Mouse (Mus musculus): ENCODE results near the gene Rasal1.

Gene Rasal1

DNA sequence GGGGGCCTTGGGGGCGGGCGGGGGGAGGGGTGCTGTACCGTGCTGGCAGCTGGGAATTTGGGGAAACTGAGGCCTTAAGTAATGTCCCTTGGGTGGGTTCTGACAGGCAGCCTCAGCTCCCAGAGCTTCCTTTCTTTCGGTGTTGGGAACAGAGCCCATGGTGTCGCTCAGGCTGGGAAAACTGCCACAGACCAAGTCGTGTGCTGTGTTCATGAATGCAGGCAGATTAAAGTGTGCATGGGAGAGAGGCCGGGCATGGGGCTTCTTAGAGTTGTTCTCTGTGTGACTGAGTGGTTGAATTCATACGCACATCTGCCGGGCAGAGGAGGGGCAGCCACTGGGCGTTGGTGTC, 26.8 kb upstream of the Rasal1 start:
- DNase-seq (ENCODE audit: low read depth, low spot score), result peak; percentile 53

DNA sequence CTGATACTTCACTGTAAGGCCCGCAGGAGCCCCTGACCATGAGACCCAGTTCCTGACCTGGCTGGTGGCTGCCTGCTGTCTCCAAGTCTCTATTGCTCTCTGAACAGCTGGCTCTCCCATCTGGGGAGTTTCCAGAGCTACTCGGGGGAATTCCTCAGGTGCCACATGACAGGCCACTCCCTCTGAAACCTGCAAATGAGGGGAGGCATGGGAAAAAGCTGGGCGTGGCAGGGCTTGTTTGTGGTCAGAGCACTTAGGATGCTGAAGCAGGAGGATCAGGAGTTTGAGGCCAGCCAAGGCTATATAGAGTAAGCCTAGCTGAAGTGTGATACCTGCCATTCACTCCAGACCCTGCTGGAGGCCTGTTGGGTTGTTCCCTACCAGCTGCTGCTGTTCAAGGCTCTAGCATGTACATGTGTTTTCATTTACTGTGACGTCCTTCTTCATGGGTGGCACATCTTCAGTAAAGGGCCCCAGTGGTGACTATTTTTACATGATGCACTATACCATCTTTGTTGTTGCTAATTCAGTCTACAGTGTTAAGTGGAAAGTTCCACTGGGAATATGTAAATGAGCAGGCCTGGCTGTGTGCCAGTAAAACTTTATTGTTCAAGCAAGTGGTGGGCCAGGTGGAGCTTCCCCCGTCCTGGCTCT, 26.3 kb upstream of the Rasal1 start:
- DNase-seq (ENCODE audit: low read depth, low spot score), result no peak

- DNase-seq (ENCODE audit: low read depth, low spot score), result no peak
Measured at GRCm38 (mm10) chr5:120624427-120624826, 24.2 kb upstream of the Rasal1 start.

- no peak for DNase-seq (ENCODE audit: low read depth, low spot score)
Measured at GRCm38 (mm10) chr5:120626399-120626798, 22.2 kb upstream of the Rasal1 start.

DNA sequence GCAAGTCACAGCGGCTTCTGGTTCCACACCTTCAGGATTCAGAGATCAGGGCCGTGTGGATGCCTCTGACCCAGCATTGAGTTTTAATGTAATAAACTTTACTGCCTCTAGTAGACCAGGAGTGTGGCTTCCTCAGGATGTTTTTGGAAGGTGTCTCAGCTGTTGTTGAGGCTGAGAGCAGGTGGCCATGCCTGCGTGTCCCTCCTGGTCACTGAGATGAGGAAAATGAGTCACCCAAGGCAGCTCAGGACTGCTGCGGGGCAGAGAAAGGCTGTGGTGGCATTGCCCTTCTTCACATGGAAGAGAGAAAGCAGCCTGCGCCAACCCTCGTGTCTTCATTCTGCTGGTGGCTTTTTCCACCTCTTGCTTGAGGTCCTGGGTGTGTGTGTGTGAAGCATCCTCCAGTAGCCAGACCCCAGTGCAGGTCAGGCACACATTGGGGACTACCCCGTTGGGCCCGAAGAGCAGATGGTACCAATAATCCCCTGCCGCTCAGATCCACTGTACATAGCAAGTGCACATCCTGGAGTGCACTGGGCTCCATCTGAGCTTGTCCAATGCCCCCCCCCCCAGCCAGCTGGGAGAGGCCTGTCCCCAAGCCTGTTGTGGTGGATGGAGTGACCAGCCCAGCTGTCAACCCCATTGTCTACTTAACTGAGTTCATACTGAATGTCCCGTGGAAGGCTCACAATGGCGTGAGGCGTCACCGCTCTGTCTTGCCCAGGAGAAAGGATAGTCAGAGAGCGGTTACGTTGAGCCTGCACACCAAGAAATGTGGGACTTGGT, 20.9 kb upstream of the Rasal1 start:
- no peak for DNase-seq (ENCODE audit: low read depth, low spot score)

GRCm38 (mm10) chr5:120628624-120629023, 20.0 kb upstream of the Rasal1 start:
- DNase-seq (ENCODE audit: low read depth, low spot score), result no peak

GRCm38 (mm10) chr5:120631128-120631527, 17.5 kb upstream of the Rasal1 start:
- no peak for DNase-seq (ENCODE audit: low read depth, low spot score)

- no peak for DNase-seq (ENCODE audit: low read depth, low spot score)
Measured at GRCm38 (mm10) chr5:120631892-120632291, 16.7 kb upstream of the Rasal1 start.

DNA sequence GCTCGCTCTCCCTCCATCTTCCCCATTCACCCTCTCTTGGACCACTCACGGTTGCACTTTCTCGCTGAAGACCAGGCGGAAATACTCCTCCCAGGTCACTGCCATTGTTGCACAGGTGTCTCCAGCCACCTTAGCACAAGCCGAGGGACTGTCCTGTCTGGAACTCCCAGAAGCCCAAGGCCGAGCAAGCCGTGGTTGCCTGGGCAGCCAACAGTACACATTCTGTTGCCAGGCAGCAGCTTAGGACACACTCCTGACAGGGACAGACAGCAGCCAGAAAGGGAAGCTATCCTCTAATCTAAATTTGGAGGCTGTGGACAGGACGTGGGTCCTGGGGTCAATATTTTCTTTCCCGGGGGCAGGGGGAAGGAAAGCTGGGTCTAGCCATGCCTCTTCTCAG, 14.5 kb upstream of the Rasal1 start, which contains the start of gene Cfap73:
Cfap73 (minus strand) TSS at position 105 of the 400 bp plus-strand sequence.
- no peak for DNase-seq (ENCODE audit: low read depth, low spot score)

DNA sequence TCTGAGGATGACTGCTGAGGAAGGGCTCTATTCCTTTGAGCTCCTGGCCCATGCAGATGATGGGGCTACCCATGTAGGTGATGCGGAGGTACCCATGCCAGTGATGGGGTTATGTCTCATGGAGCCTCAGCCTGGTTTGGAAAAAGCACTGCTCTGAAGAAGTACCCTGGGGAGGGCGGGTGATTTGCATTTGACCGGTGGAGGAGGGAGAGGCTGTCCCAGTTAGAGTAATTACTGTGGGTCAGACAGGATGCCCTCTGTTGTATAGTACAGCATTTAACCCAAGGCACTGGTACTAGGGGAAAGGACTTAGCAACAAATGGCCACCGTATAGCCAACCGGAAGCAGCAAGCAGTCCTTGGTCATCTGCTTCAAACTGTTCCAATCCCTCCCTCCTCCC, 13.8 kb upstream of the Rasal1 start:
- DNase-seq (ENCODE audit: low read depth, low spot score), result no peak

DNA sequence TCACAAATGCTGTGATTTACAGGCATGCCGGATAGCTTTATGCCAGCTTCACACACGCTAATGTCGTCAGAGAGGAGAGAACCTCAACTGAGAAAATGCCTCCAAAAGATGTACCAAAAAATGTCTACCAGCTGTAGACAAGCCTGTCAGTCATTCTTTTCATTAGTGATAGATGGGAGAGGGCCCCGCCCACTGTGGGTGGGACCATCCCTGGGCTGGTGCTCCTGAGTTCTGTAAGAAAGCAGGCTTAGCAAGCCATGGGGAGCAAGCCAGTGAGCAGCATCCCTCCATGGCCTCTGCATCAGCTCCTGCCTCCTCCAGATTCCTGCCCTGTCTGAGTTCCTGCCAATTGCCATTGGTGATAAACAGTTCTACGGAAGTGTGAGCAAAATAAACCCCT, 13.0 kb upstream of the Rasal1 start:
- no peak for DNase-seq (ENCODE audit: low read depth, low spot score)

DNA sequence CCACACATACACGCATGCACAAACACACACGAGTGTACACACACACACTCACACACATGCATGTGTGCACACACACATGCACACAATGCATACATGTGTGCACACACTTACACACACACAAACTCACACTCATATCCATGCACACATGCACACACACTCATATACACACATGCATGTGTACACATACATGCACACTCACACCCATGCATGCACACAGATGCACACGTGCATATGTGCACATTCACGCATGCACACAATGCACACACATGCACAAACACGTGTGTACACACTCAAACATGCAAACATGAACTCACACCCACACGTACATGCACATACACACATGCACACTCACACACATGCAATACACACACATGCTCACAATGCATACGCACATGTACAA, 8.5 kb upstream of the Rasal1 start:
- DNase-seq (ENCODE audit: low read depth, low spot score), result no peak

GRCm38 (mm10) chr5:120643365-120644085, 5.1 kb upstream of the Rasal1 start:
- peak; percentile 80 for DNase-seq (ENCODE audit: low read depth, low spot score)

DNA sequence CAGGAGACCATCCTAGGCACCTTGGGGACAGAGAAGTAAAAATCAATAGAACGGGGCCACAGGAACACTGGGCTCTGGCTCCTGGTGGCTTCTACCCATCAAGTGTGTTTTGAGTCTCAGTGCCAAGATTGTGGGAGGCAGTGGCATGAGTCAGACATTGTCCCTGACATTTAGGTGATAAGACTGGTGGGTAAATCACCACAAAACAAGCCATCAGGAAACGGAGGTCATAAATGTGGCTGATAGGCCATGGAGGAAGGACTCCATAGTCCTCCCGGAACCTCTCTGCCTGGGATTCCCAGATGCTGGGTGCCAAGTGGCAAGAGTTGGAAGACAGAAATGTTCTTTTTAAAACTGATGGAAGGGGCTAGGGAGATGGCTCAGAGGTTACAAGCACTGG, 4.4 kb upstream of the Rasal1 start:
- DNase-seq (ENCODE audit: low read depth, low spot score), result peak; percentile 46

GRCm38 (mm10) chr5:120645851-120646250, 2.8 kb upstream of the Rasal1 start:
- peak; percentile 58 for DNase-seq (ENCODE audit: low read depth, low spot score)

GRCm38 (mm10) chr5:120647361-120647760, 1.3 kb upstream of the Rasal1 start:
- DNase-seq (ENCODE audit: low read depth, low spot score), result no peak

GRCm38 (mm10) chr5:120647814-120648491, 659 bp upstream of the Rasal1 start:
- peak; percentile 81 for DNase-seq (ENCODE audit: low read depth, low spot score)

GRCm38 (mm10) chr5:120649374-120649933, 842 bp downstream of the Rasal1 start:
- peak; percentile 42 for DNase-seq (ENCODE audit: low read depth, low spot score)

GRCm38 (mm10) chr5:120649938-120650337, 1.3 kb downstream of the Rasal1 start:
- DNase-seq (ENCODE audit: low read depth, low spot score), result no peak

- DNase-seq (ENCODE audit: low read depth, low spot score), result no peak
Measured at GRCm38 (mm10) chr5:120651230-120651629, 2.6 kb downstream of the Rasal1 start.

GRCm38 (mm10) chr5:120652915-120653701, 4.5 kb downstream of the Rasal1 start:
- DNase-seq (ENCODE audit: low read depth, low spot score), result peak; percentile 73
